Mouse (Mus musculus): ENCODE data around the gene Otp.

- TF ChIP-seq CTCF (IDR thresholded peaks at IDR 0.05; ENCODE audit: low read depth, low read length), result no peak
- TF ChIP-seq GATA2 (IDR thresholded peaks at IDR 0.05; ENCODE audit: borderline replicate concordance, low read depth, low read length), result no peak
- no peak for TF ChIP-seq POLR2AphosphoS5 (IDR thresholded peaks at IDR 0.05; ENCODE audit: insufficient replicate concordance, low read depth, low read length)
- no peak for TF ChIP-seq GATA1 (IDR thresholded peaks at IDR 0.05; ENCODE audit: borderline replicate concordance, low read length)
- no peak for TF ChIP-seq TAL1 (conservative IDR thresholded peaks at IDR 0.05; ENCODE audit: low read depth, low read length)
Measured at GRCm38 (mm10) chr13:94873111-94874038, 2.0 kb upstream of the Otp start.

All from G1E (cell line).